Mouse (Mus musculus) adrenal gland, adult 8-10 months (tissue): ENCODE data around the gene Fbxl17. TPM values are rescaled to one million over a fixed set of nuclear protein-coding genes. Genes with fewer than 3 reads are reported as not detected.
A peak's percentile ranks its signal among the peaks of the same experiment; 100 is the strongest.

Source experiments
- DNase-seq: peaks from one replicate; pipeline ENCODE4 v3.0.0; 2022
- total RNA-seq, 4 experiments: library from RNA; stranded (reverse); gene quantifications; 2 replicates each; pipeline ENCODE4 v1.2.4; 2022

Gene Fbxl17
- total RNA-seq, 4 experiments from 2014 or later = 35.8 to 48.6 (median 42.7) TPM

DNA sequence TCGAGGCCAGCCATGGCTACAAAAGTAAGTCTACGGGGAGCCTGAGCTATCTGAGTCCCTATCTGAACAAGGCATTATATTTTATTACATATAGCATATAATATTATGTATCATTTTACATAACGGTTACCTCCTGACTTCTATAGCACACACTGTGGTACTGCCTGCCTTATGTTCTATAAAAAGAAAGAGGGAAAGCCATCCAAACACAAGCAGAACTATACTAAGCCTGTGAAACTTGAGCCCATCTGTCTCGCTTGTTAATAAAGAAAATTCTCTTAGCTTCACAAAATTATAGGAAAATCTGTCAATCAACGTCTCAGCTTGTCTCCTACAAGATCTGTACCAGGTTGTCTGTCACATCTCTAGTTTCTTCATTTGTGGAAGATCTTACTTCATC is 173.6 kb downstream of the Fbxl17 start:
- no peak for DNase-seq

DNA sequence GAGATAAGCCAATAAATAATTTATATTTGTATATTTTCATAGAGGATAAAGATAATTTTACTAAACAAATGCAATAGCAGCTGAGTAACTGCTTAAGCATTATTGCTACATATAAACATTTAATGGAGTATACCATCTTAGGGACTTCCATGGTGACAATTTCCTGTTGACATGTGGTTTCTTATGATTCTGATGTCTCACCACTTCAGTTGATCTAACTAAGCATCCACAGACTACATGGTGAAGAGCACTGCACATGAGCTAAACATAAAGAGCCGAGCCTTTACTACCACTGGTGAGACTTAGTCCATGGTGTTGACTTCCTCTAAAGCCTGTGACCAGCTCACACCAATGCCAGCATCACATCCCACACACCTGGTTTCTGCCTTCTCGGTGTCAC is 175.1 kb downstream of the Fbxl17 start:
- DNase-seq = no peak

DNA sequence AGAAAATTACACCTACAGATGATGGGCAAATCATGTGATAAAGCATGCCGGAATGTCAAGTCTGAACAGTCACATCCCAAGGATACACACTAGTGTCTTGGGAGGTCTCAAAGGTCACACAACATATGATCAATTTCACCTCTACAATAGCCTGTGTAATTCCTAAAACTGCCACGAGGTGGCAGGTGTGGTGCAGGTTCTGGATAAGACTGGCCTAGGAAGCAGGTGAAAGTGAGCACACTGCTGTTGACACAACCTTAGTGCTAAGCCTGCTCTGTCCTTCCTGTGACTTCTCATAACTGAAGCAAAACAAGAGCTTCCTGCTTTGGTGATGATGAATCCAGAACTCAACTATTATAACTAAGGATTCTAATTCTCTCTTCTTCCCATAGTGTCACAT is 175.8 kb downstream of the Fbxl17 start:
- peak; percentile 34 for DNase-seq

DNA sequence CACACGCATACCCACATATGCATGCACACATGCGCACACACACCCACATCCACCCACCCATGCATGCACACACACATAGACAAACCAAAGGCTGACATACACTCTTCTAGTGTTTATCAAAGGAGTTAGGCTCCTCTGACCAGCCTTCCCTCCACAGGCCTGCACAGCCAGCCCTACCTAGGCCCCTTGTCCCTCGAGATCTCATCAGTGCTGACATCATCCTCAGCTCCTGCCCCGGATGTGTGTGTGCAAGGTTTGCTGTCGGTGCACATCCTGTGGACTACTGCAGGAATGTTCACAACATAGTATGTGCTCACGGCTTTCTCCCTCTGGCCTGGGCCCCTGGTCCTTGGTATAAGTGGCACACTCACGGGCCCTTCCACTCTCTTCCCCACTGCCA is 177.0 kb downstream of the Fbxl17 start:
- DNase-seq = no peak

DNA sequence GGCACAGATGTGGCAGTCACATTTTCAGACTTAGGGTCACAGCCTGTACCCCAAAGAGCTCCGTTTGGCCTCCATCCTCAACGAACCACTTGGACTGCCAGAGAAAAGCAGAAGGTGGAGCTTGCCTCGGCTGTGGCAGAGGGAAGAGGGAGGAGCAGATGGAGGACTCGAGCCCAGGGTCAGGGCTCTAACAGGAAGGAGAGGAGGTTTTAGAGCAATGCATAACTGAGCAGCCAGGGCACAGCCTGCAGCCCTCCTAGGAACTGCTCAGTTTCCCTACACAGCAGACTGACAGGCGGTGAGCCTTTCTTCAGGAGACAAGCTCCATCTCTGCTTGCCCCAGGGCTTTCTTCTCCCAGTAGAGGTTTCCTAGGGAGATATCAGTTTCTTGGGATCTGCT is 178.5 kb downstream of the Fbxl17 start:
- no peak for DNase-seq

DNA sequence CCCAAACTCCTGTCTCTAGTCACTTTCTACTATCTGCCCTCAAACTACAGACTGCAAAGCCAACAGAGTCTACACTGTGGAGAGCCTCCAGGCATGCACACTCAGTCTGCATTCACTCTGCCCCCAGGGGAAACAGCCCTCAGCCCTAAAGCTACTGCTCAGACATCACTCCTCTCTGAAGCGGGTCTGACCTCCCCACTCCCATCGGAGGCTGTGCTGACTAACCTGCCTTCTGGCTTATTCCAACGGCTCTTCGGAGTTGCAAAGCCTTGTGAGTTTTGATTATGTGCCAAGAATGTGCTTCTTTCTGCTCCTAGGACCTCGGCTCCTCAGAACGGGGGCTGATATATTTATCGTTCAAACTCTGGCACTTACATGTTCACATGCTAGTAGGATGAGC is 182.3 kb downstream of the Fbxl17 start:
- DNase-seq = peak; percentile 15

DNA sequence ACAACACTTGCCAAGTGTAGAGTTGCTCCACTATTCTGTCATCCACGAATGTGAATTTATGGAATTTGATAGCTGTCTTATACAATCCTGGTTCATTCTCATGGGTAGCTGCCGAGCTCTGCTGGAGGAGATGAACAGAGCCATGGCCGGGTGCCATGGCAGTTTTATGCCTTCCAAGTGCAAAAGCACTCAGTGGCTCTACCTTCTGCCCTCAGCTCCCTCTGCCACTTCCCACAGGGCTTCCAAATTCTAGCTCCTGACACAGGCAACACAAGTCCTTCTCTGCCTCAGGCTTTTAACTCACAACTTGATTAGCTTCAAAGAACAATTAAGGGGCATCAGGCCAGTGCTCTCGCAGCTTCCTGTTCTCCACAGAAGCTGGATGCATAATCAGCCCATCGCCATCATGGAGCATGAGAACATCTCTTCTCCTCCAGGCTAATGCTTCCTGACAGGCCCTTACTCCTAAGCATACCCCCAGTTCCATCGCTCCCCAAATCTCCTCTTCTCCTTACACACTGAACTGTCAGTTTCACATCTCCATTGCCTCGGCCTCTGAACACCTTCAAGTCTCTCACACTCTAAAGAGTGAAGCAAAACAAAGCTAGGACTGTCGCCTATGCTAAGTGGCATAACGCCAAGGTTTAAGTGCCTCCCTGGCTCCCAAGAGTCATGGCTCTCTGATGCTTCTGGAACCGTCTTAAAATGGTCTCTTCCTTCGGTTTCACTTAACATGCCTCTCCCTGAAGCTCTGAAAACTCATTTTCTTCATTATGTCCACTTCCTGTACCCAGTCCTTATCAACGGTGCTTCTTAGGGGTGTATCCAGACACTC is 184.0 kb downstream of the Fbxl17 start:
- no peak for DNase-seq

DNA sequence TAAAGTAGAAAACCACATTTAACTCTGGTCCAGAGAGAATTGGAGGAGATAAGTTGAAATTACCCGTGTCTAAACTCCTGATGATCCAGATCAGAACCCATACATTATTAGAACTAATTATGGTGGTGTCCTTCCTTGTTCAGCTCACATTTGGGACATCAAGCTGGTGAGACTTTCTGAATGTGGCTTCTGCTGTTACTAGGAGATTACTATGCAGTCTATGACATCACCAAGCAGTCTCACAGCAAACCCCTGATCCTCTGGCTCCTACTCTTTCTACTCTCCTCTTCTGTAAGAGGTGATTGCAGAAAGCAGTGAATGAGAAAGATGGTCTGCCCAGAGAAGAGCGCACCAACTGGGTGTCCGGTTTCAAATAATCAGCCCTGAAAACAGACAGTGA is 187.0 kb downstream of the Fbxl17 start:
- no peak for DNase-seq

DNA sequence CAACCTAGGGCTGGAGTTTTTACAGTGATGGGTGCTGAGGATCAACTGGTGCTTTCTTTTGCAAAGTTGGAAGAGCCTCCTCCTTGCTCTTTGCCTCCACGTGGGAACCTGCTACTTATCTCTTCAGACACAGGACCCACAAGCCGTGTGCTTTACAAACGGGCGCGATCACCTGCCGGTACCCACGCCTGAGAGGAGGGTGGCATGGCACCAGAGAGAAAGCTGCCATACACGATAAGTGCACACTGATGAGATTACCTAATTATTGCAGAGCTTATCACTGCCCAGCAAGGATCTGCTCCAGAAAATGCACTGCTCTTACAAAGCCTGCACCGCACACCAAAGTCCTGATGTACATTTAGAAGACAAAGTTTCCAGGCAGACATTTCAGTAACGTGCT is 187.5 kb downstream of the Fbxl17 start:
- no peak for DNase-seq

DNA sequence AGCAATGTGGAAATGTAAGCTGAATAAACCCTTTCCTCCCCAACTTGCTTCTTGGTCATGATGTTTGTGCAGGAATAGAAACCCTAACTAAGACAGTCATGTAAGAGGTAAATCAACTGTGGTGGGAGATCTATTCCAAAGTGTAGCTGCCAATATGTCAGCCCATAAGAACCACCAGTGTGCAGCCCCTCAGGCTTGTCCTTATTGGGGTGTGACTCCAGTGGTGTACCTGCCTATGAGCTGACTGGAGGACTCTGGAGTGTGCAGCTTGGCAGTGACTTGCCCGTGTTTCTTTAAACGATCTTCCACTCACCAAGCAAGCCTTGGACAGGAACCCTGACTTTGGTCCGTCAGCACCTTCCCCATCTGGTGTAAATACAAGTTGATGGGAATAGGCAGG is 188.2 kb downstream of the Fbxl17 start:
- DNase-seq = no peak

DNA sequence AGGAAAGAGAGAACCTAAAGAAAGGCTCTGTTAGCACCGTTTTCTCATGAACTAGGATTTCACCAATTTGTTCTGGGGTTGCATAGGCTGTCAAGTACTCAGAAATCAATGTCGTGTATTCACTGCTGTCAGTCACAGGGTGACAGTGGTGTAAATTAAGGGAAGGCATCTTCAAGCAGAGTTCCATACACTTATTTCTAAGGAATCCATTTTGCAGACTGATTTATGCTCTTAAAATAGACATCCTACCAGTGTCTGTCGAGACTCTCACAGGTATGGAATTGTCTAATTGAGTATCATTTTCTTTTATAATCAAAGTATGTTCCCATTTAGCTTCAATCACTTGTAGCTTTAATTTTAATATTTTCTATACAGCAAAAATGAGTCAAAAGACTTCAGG is 189.8 kb downstream of the Fbxl17 start:
- DNase-seq = no peak

DNA sequence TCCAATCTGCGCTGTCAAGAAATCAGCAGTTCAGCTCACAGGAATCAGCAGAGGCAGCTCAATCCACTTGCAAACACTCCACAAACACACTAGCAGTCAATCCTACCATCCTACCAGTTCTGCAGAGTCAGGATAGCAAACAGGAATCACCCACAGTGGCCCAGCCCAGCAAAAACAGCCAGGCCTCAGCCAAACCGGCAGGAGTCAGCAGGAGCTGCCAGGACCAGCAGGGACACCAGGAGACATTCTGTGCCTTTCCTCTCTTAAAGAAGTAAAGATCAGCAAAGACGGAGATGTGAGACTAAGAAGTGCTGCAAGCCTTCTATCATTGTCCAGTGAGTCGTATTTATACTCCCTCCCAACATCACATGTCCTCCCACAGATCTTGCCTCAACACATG is 196.0 kb downstream of the Fbxl17 start:
- DNase-seq = no peak

DNA sequence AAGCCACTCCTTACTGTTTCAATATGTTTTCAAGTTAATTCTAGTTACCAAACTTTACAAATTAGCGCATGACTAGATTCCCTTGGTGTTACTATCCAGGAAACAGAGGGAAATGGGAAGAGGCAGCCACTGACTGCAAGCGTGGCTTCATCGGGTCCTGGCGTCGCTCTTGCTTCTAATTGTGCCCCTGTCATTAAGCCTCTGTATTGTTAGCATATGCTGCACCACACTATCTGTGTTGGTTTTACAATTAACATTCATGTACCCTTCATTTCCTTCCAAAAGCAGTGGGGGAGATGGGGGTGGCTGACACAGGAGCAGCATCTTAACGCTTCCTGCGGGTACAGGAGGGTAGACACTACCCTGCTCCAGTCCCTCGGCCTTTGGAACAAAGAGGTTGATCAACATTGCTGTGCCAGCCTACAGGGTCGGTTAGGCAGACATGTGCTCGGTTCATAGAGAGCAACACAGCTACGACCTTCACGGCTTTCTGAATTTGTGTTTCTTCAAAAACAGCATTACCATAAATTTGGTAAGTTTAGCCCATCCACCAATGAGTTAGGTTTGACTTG is 197.9 kb downstream of the Fbxl17 start:
- no peak for DNase-seq

DNA sequence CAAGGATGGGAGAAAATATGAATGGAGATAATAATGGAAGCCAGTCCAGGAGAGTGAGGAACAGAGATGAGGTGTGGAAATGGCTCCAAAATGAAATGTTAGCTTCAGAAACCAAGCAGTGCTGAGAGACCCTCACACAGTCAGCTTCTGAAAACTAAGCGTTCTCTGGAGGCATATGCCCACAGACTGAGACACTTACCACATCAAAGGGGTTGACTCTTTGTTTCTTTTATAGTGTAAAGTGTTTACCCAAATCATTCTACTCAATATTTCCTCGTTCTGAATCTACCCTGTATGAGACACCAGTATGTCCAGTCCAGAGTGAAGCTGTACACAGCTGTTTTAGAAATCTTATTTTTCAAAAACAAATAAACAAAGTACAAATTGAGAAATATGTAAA is 204.3 kb downstream of the Fbxl17 start:
- DNase-seq = no peak

DNA sequence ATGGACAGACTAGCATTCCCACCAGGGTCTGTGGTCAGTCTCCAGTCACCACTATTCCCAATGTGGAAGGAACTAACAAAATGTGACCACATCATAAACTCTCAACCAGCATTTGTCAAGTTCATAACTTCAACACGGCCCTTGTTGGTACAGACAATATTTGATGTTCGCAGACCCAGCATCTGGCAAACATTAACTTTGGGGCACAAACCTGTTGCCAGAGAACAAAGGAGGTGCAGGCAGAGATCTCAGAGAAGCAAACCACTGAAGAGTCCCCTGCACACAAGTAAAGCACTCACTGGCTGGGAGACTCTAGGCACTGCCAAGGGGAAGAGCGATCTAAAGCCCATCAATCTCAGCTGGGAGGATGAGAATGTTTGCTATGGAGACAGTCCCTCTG is 204.9 kb downstream of the Fbxl17 start:
- no peak for DNase-seq

DNA sequence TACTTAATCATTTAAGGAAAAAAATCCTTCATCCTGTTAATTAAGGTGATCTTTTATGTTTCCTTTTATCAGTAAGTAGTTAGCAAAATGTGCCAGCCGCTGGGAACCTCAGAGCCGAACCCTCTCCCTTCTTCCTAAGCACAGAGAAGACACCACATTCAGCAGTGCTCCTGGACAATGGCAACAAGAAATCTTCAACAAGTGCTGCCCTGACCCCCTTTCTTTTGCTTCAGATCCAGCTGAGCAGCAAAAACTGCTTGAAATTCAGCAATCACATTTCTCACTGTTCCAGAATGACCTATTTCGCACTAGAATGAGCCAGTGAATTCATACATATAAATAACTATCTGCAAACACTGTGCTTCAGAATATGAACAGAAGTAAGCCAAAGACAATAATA is 205.8 kb downstream of the Fbxl17 start:
- no peak for DNase-seq

DNA sequence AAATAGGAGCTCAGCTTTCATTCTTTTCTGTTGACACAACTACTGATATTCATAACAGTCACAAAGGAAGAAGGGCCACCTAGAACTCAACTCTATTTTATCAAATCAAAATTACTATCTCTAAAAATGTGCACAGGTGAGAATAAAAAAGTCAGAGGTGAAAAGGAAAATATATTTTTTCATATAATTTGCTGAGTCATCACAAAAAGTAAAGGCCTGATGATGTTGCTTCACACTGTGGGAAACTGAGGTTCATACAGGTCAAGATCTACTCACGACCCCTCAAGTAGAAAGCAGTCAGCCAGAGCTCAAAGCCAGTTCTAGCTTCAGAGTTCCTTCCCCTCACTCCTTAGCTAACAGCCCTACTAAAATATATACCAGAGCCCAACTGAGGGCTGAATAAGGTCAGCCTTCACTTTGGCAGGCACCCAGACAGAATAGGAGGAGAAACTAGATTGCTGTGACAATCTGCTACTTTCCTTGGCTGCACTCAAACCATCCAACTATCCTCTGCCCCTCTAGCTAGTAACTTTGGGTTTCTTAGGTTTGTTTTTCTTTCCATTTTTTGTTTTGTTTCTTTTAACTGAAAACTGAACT is 210.4 kb downstream of the Fbxl17 start:
- DNase-seq = no peak

DNA sequence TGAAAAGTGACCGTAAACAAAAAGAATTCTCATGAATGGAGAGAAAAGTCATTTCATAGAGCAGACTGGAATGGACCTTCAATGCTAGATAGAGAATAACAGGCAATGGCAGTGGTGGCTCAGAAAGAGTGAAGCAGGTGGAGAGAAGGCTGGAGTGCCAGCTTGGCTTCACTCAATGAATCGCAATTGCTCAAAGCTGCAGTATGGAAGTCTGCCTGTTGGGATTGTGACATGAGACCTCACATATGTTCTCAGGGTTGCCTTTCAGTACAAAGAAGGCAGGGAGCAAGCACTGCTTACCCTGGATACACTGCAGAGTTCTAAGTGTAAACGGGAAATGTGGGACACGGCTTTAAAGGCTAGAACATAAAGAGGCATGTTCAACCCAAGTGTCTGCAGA is 211.0 kb downstream of the Fbxl17 start:
- no peak for DNase-seq

DNA sequence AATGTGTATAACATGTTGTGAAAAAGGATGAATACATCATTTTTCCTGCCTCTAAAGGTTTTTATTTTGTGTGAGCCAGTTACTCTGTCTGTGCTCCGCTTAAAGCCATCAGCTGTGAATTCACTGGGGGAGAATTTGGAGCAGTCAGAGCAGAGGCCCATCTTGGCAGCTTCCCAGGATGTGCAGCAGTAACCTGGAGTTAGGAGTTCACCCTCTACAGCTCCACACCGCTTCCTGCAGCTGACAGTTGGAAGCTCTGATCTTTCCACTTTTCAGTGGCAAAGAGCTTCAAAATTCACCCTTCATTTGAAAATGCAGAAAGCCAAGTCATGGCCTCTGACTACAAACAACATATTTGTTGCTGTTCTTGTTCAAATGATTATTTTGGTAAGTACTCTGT is 212.4 kb downstream of the Fbxl17 start:
- DNase-seq = peak; percentile 5

DNA sequence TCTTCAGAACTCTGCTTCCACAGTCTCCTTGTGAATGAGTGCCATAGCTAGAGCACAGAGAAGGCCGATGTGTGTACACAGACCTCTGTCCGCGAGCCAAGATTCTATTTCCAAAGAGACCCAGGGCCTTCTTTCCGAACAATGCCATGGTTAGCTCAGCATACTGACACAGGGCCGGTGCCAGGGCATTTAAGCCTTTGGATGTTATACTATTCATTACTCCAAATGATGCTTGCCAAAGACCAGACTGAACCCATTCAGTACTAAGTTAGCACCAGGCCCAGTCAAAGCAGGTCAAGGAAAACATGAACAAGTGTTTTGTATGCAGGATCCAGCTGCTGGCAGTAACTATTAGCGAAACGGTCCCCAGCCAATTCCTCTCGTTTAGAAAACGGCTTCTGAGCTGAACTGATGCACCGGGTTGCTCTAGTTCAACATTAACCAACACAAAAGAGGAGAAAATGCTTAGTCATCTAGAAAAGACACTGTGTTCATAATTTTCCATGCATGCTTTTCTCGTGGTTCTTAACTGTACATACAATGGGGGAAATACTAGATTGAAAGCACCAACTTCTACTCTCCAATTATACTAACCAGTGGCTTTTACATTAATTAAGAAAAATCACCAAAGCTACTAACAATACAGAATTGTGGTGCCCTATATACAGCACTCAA is 214.4 kb downstream of the Fbxl17 start:
- DNase-seq = peak; percentile 22

DNA sequence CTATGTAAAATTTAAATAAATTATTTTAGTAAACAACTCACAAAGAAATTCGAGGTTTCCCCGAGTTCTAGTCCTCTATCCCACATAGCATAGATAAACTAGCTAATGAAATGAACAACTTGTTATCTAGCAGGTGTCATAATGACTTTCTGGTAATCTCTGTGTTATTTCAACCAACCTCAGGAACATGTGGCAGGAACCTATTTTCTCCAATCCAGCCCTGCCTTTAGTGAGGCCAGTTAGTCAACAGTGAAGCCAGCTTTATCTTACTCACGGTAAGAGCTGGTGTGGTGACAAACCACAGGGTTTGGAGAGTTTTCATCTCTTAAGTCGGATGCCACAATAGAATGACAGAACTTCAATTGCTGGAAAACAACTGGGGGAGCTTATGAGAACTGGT is 215.7 kb downstream of the Fbxl17 start:
- DNase-seq = no peak

DNA sequence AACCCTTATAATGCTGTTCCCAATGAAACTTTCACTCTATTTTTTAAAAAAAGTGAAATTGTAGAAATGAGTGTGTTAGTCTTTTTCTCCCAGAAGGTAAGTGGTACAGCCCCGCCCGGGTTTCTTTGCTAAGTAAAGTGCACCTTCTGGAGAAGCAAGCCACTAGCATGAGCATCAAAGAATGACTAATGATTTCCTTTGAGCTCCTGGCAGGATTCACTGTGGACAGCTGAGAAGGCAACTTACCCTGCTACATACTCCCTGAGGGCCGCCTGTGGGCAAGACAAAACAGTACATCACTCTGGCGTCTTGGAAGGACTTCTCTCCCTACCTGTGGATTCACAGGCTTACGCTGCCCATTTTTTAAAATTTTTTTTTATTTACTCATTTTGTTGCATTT is 217.8 kb downstream of the Fbxl17 start:
- DNase-seq = no peak

DNA sequence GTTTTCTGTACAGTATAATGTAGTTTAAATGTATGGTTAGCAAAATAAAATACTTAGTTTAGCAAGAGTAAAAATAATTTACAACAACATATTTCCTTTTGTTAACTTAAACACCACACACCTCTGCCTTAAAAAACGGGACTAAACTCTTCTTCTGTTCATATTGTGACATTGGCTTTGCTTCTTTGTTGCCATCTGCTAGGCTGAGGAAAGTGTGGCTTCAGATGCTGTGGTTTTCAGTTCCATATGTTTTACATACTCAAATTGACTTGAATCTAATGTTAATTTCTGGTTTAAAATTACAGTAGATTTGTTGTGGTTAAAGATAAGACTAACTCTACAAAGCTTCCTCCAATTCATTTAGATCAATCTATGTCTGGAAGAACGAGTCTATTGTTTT is 218.8 kb downstream of the Fbxl17 start:
- no peak for DNase-seq

DNA sequence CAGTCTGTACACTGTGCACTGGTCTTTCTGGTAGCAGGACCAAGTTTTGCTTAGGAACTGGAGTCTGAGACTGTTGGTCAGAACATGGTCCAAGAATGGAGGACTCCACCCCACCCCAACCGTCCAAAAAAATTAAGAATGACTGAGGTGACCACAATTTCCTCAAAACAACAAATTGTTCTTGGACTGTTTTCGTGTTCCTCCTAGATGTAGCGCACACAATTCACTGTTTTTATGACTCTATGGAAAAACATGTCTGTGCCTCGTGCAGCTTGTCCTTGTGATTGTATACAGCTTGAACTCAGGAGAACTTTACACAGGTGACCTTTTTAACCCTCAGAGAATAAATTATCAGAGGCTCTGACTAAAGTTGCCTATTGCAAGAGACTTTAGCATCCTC is 220.7 kb downstream of the Fbxl17 start:
- no peak for DNase-seq
